Mouse (Mus musculus): Measurements from ENCODE around the gene Wdtc1. TPM values are rescaled to one million over a fixed set of nuclear protein-coding genes. Genes with fewer than 3 reads are reported as not detected.

The Wdtc1 gene
- polyA plus RNA-seq, 1 experiment from 2014 or later, result 14.1 TPM

- no peak overlapping the region for H3K27ac ChIP-seq
- peak overlapping the region; percentile 79 for H3K4me2 ChIP-seq (replicated peaks)
- no peaks in the 10 kb centered on the region for H3K27me3 ChIP-seq
- H3K4me3 ChIP-seq, result peak overlapping the region; percentile 86
- H3K9me3 ChIP-seq, result no peaks in the 10 kb centered on the region
- 57% methylated on average over 6 of the region's 6 CpGs for WGBS
- peaks cover 10% of the 10 kb centered on the region for H3K36me3 ChIP-seq
- H3K4me1 ChIP-seq, result peaks cover 48% of the 10 kb centered on the region
- H3K9ac ChIP-seq, result peak overlapping the region; percentile 89
- ATAC-seq (ENCODE audit: low FRiP score, low read depth), result no peak
Measured at GRCm38 (mm10) chr4:133372278-133372665, 19.0 kb upstream of the Wdtc1 start.

- H3K9ac ChIP-seq, result peak overlapping the region; percentile 89
- no peak overlapping the region for H3K27ac ChIP-seq
- no peaks in the 10 kb centered on the region for H3K9me3 ChIP-seq
- peak overlapping the region; percentile 79 for H3K4me2 ChIP-seq (replicated peaks)
- H3K4me1 ChIP-seq, result peaks cover 44% of the 10 kb centered on the region
- H3K36me3 ChIP-seq, result peaks cover 10% of the 10 kb centered on the region
- no peak for ATAC-seq (ENCODE audit: low FRiP score, low read depth)
- peak overlapping the region; percentile 86 for H3K4me3 ChIP-seq
- 73% methylated on average over 7 of the region's 7 CpGs for WGBS
- no peaks in the 10 kb centered on the region for H3K27me3 ChIP-seq
Measured at GRCm38 (mm10) chr4:133371621-133372277, 18.5 kb upstream of the Wdtc1 start.

DNA sequence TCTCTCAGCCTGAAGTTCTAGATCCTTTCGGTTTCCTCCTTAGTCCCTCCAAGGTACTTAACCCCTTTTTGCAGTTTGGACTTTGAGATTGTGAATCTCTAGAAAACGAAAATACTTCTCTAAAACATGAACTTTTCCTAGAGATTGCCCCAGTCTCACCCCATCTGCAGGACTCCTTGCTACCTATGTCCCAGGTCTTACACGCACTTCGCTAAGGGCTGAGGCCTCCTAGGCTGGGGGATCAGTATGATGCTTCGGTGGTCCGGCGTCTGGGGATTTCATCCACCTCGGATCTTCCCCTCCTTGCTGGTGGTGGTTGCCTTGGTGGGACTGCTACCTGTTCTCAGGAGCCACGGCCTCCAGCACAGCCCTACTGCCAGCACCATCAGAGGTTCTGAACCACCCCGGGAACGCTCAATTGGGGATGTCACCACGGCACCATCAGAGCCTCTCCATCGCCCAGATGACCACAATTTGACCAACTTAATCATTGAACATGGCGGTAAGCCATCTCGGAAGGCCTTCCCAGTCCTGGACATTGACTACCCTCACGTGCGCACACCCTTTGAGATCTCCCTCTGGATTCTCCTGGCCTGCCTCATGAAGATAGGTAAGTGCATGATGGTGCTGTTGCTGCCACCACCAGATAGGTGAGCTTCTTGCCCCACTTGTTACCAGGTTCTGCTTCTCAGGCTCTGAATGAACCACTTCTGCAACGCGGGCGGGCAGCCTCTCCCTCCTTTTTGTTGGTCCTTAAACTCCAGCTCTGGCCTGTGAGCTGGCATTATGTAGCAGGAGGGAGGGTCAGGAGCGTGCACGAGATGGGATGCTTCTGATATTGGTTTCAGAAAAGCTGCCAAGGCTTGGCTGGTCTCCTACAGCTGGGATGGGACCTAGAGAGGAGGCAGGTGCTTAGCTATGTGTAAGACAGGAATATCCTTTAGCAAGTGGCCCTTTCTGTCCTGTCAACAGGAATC, 17.3 kb upstream of the Wdtc1 start:
- ATAC-seq (ENCODE audit: low FRiP score, low read depth), result no peak
- Histone ChIP-seq H3K4me3 (peak overlapping the region; percentile 86), H3K36me3 (peaks cover 10% of the 10 kb centered on the region), H3K27me3 (no peaks in the 10 kb centered on the region), H3K9ac (peak overlapping the region; percentile 89), H3K4me1 (peaks cover 40% of the 10 kb centered on the region), H3K4me2 (replicated peaks) (peak overlapping the region; percentile 79), H3K27ac (peak overlapping the region; percentile 86; the same call in 1 of the 2 replicates), H3K9me3 (no peaks in the 10 kb centered on the region)
- 74% methylated on average over 22 of the region's 22 CpGs for WGBS

DNA sequence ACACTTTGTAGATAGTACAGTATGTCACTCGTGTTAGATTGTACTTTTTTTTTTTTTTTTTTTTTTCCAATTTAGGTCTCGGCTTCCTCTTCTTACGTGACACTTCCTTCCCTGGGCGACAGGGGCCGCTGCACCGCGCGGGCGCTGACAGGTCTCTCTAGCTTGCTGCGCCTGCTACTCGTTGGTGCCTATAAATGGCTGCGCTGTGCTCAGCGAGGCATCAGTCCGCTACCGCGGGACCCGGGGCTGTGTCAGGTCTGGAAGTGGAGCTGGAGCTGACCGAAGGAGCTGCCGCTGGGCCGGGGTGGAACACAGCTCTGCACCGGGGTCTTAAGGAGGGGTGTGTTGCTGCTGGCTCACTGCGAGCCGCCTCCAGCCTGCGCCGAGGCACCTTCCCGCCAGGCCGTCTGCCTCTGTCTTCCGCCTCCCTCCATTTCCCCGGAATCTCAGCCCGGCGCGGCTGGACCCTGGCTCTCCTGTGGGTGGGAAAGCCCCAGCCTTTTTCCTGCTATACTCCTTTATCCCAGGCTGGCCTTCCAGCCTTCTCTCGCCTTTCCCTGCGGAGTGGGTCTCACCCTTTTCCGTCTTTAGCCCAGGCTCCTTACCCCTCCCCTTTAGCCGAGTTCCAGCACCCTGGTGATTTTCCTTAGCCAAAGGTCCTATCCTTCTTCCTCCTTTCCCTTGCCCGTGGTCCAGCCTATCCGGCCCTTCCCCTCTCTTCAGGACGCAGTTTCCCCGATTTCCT, 16.4 kb upstream of the Wdtc1 start, which contains the start of gene Slc9a1:
Gene Slc9a1, plus strand, starts transcription at position 154 of the 745 bp plus-strand sequence.
- under 1% methylated on average over 40 of the region's 40 CpGs for WGBS
- peaks cover 40% of the 10 kb centered on the region for H3K4me1 ChIP-seq
- H3K9ac ChIP-seq, result peak within 1 kb of the TSS; percentile 89
- peaks cover 2% of the 10 kb centered on the region for H3K36me3 ChIP-seq
- H3K27ac ChIP-seq, result peak within 1 kb of the TSS; percentile 86
- peak within 1 kb of the TSS; percentile 79 for H3K4me2 ChIP-seq (replicated peaks)
- no peaks in the 10 kb centered on the region for H3K27me3 ChIP-seq
- ATAC-seq (ENCODE audit: low FRiP score, low read depth), result peak; percentile 94
- peak within 1 kb of the TSS; percentile 86 for H3K4me3 ChIP-seq
- no peaks in the 10 kb centered on the region for H3K9me3 ChIP-seq

DNA sequence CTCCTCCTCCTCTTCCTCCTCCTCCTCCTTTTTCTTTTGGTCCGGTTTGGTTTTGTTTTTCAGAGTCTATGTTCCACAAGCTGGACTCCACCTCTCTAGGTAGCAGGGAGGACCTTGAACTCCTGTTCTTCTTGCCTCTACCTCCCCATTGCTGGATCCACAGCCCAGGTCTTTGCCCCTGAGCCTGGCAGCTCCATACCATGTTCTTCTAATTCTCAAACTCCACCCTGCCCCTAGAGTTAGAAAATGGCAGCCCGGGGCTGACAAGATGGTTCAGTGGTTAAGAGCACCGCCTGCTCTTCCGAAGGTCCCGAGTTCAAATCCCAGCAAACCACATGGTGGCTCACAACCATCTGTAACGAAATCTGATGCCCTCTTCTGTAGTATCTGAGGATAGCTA, 1.4 kb upstream of the Wdtc1 start:
- no peaks in the 10 kb centered on the region for H3K9me3 ChIP-seq
- no peak overlapping the region for H3K4me3 ChIP-seq
- no peak for ATAC-seq (ENCODE audit: low FRiP score, low read depth)
- 90% methylated on average over 5 of the region's 6 CpGs for WGBS
- no peak overlapping the region for H3K9ac ChIP-seq
- H3K27ac ChIP-seq, result no peak overlapping the region
- H3K4me2 ChIP-seq (replicated peaks), result no peak overlapping the region
- no peaks in the 10 kb centered on the region for H3K27me3 ChIP-seq
- no peaks in the 10 kb centered on the region for H3K36me3 ChIP-seq
- no peaks in the 10 kb centered on the region for H3K4me1 ChIP-seq

- H3K4me1 ChIP-seq, result no peaks in the 10 kb centered on the region
- no peak overlapping the region for H3K27ac ChIP-seq
- H3K27me3 ChIP-seq, result no peaks in the 10 kb centered on the region
- no peak overlapping the region for H3K9ac ChIP-seq
- ATAC-seq (ENCODE audit: low FRiP score, low read depth), result no peak
- 76% methylated on average over 10 of the region's 10 CpGs for whole genome bisulfite sequencing
- no peaks in the 10 kb centered on the region for H3K36me3 ChIP-seq
- no peak overlapping the region for H3K4me2 ChIP-seq (replicated peaks)
- H3K9me3 ChIP-seq, result no peaks in the 10 kb centered on the region
- H3K4me3 ChIP-seq, result no peak overlapping the region
Measured at GRCm38 (mm10) chr4:133352797-133353196, 484 bp downstream of the Wdtc1 start.

GRCm38 (mm10) chr4:133348051-133348775, 5.1 kb downstream of the Wdtc1 start:
- Histone ChIP-seq H3K4me2 (replicated peaks) (no peak overlapping the region), H3K4me3 (no peak overlapping the region), H3K9ac (no peak overlapping the region), H3K9me3 (no peaks in the 10 kb centered on the region), H3K27me3 (no peaks in the 10 kb centered on the region), H3K27ac (no peak overlapping the region), H3K36me3 (no peaks in the 10 kb centered on the region), H3K4me1 (no peaks in the 10 kb centered on the region)
- WGBS, result 82% methylated on average over 5 of the region's 5 CpGs
- no peak for ATAC-seq (ENCODE audit: low FRiP score, low read depth)

GRCm38 (mm10) chr4:133347624-133348023, 5.7 kb downstream of the Wdtc1 start:
- Histone ChIP-seq H3K36me3 (no peaks in the 10 kb centered on the region), H3K4me1 (no peaks in the 10 kb centered on the region), H3K4me3 (no peak overlapping the region), H3K4me2 (replicated peaks) (no peak overlapping the region), H3K27ac (no peak overlapping the region), H3K27me3 (no peaks in the 10 kb centered on the region), H3K9me3 (no peaks in the 10 kb centered on the region), H3K9ac (no peak overlapping the region)
- 70% methylated on average over 4 of the region's 4 CpGs for WGBS
- no peak for ATAC-seq (ENCODE audit: low FRiP score, low read depth)

GRCm38 (mm10) chr4:133346577-133346976, 6.7 kb downstream of the Wdtc1 start:
- Histone ChIP-seq H3K4me3 (no peak overlapping the region), H3K9me3 (no peaks in the 10 kb centered on the region), H3K4me2 (replicated peaks) (no peak overlapping the region), H3K36me3 (no peaks in the 10 kb centered on the region), H3K4me1 (no peaks in the 10 kb centered on the region), H3K27ac (no peak overlapping the region), H3K9ac (no peak overlapping the region), H3K27me3 (no peaks in the 10 kb centered on the region)
- WGBS, result 81% methylated on average over 4 of the region's 4 CpGs
- no peak for ATAC-seq (ENCODE audit: low FRiP score, low read depth)

- Histone ChIP-seq H3K4me3 (no peak overlapping the region), H3K27ac (no peak overlapping the region), H3K36me3 (no peaks in the 10 kb centered on the region), H3K27me3 (0 out of 2 replicates have a peak, but pooled peaks cover 2% of the 10 kb centered on the region), H3K4me1 (no peaks in the 10 kb centered on the region), H3K9me3 (no peaks in the 10 kb centered on the region), H3K9ac (no peak overlapping the region), H3K4me2 (replicated peaks) (no peak overlapping the region)
- ATAC-seq (ENCODE audit: low FRiP score, low read depth), result no peak
- 91% methylated on average over 6 of the region's 6 CpGs for WGBS
Measured at GRCm38 (mm10) chr4:133345702-133346101, 7.6 kb downstream of the Wdtc1 start.

DNA sequence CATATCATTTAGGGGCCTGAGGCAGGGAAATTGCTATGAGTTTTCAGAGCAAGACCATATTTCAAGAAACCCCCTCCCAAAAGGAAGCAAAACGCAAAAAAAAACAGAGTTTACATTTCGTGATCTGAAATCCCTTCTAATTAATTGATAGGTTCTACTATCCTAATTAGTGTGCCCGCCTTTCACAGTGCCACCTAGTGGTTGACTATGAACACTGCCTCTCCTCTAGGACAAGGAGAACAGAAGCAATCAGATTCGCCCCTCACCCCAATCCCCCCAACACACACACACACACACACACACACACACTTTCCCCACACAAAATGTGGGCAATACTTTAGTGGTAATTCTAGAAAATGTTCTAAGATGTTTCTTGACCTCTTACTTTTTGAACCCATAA, 9.2 kb downstream of the Wdtc1 start:
- no peaks in the 10 kb centered on the region for H3K36me3 ChIP-seq
- 8% methylated on average over 4 of the region's 4 CpGs for WGBS
- no peak overlapping the region for H3K4me3 ChIP-seq
- ATAC-seq (ENCODE audit: low FRiP score, low read depth), result no peak
- H3K9me3 ChIP-seq, result no peaks in the 10 kb centered on the region
- no peaks in the 10 kb centered on the region for H3K4me1 ChIP-seq
- H3K4me2 ChIP-seq (replicated peaks), result no peak overlapping the region
- no peak overlapping the region for H3K9ac ChIP-seq
- no peak overlapping the region for H3K27ac ChIP-seq
- 0 out of 2 replicates have a peak, but pooled peaks cover 5% of the 10 kb centered on the region for H3K27me3 ChIP-seq

Measured in limb, embryonic 13.5 days (tissue).